12 mouse cellular contexts compared by ENCODE assay signal in the genomic region with DNA sequence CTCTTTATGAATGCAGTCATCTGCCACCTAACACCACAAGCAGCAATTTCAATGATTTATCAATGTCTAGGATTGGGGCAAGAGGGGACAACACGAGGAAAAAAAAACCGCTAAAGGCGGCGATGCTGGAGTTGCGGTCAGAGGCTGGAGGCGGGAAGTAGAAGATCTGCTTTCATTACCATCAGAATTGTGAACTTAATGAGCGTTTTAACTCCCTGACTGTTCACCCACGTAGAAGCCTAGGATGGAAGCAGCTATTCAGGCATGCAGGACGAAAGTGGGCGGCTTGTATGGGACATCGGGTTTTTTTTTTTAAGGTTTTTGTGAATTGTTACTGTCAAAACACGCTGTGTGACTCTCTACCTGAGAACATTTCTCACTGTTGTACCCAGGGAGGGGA. TPM values are rescaled to one million over a fixed set of nuclear protein-coding genes. Genes with fewer than 3 reads are reported as not detected.
A peak's percentile ranks its signal among the peaks of the same experiment; 100 is the strongest.
DNase-seq lines count a peak whose midpoint lies in the region; ATAC-seq lines count a peak whose summit lies in the region.
"Had no signal": no experiment of that assay in that cellular context is flagged by ENCODE, and none has a peak within 500 bp of the region (broad histone marks: within the 10 kb centered on the region; RNA-seq: fewer than 3 reads in every experiment).

No protein-coding gene starts in this region.

- peak; percentile 18 for DNase-seq in neural tube, embryonic 11.5 days (ENCODE audit: low spot score)
- DNase-seq in neural tube, embryonic 10.5 days (ENCODE audit: extremely low spot score, low spot score), result no peak
- DNase-seq in midbrain, embryonic 10.5 days (ENCODE audit: low spot score), result no peak
- peak; percentile 35 for DNase-seq in retina, postnatal 1 day
- no peak for DNase-seq in thymus, adult 18-20 months
- DNase-seq in MN1 (ENCODE audit: low spot score), result no peak
- DNase-seq: kidney, adult 18-20 months had no signal

- H3K9me3 ChIP-seq in neural tube, embryonic 11.5 days (ENCODE audit: control insufficient read depth, low read length), result no peaks in the 10 kb centered on the region
- H3K9me3 ChIP-seq in forebrain, embryonic 13.5 days (replicated peaks), result no peaks in the 10 kb centered on the region
- no peaks in the 10 kb centered on the region for H3K9me3 ChIP-seq in midbrain, embryonic 10.5 days (replicated peaks)
- H3K9me3 ChIP-seq: embryonic facial prominence, embryonic 12.5 days; liver, embryonic 12.5 days; stomach, embryonic 15.5 days had no signal

- H3K27me3 ChIP-seq in neural tube, embryonic 11.5 days (ENCODE audit: control insufficient read depth, insufficient read depth, low read length), result no peaks in the 10 kb centered on the region
- H3K27me3 ChIP-seq in forebrain, embryonic 13.5 days, result peaks cover 12% of the 10 kb centered on the region; the same call in 1 of the 2 replicates
- H3K27me3 ChIP-seq in midbrain, embryonic 10.5 days (ENCODE audit: low read depth, poor library complexity, severe bottlenecking), result peaks cover 3% of the 10 kb centered on the region
- H3K27me3 ChIP-seq: embryonic facial prominence, embryonic 12.5 days; stomach, embryonic 15.5 days had no signal

- no peak overlapping the region for H3K9ac ChIP-seq in neural tube, embryonic 11.5 days (ENCODE audit: low read length)
- no peak overlapping the region for H3K9ac ChIP-seq in forebrain, embryonic 13.5 days
- H3K9ac ChIP-seq: embryonic facial prominence, embryonic 12.5 days; liver, embryonic 12.5 days; stomach, embryonic 15.5 days had no signal

- H3K36me3 ChIP-seq in neural tube, embryonic 11.5 days (ENCODE audit: control insufficient read depth, insufficient read depth, low read length), result no peaks in the 10 kb centered on the region
- no peaks in the 10 kb centered on the region for H3K36me3 ChIP-seq in forebrain, embryonic 13.5 days (ENCODE audit: poor library complexity, severe bottlenecking)
- no peaks in the 10 kb centered on the region for H3K36me3 ChIP-seq in midbrain, embryonic 10.5 days
- H3K36me3 ChIP-seq: embryonic facial prominence, embryonic 12.5 days; liver, embryonic 12.5 days; stomach, embryonic 15.5 days had no signal

- 29% methylated on average over 12 of the region's 12 CpGs for WGBS in neural tube, embryonic 11.5 days
- WGBS in forebrain, embryonic 13.5 days, result 17% methylated on average over 12 of the region's 12 CpGs
- 42% methylated on average over 12 of the region's 12 CpGs for WGBS in midbrain, embryonic 10.5 days

- no peaks in the 10 kb centered on the region; the same call in 1 of the 2 replicates for H3K4me1 ChIP-seq in neural tube, embryonic 11.5 days (ENCODE audit: control insufficient read depth, insufficient read depth, low read length)
- H3K4me1 ChIP-seq in forebrain, embryonic 13.5 days, result peaks cover 15% of the 10 kb centered on the region
- peaks cover 9% of the 10 kb centered on the region for H3K4me1 ChIP-seq in midbrain, embryonic 10.5 days
- H3K4me1 ChIP-seq: liver, embryonic 12.5 days; stomach, embryonic 15.5 days had no signal

- no peak overlapping the region for H3K27ac ChIP-seq in neural tube, embryonic 11.5 days (ENCODE audit: low read depth, low read length)
- no peak overlapping the region for H3K27ac ChIP-seq in forebrain, embryonic 13.5 days
- no peak overlapping the region for H3K27ac ChIP-seq in midbrain, embryonic 10.5 days (replicated peaks)
- H3K27ac ChIP-seq: embryonic facial prominence, embryonic 12.5 days; left cerebral cortex, adult 2 months; liver, embryonic 12.5 days; stomach, embryonic 15.5 days had no signal

- H3K4me3 ChIP-seq in neural tube, embryonic 11.5 days (ENCODE audit: low read depth, low read length), result no peak overlapping the region
- H3K4me3 ChIP-seq in forebrain, embryonic 13.5 days, result no peak overlapping the region
- peak overlapping the region; percentile 11; the same call in 1 of the 2 replicates for H3K4me3 ChIP-seq in midbrain, embryonic 10.5 days
- H3K4me3 ChIP-seq: embryonic facial prominence, embryonic 12.5 days; left cerebral cortex, adult 2 months; liver, embryonic 12.5 days; stomach, embryonic 15.5 days had no signal

- 0 out of 2 replicates have a peak overlapping the region, but pooled peaks have one; percentile 20 for H3K4me2 ChIP-seq in neural tube, embryonic 11.5 days (ENCODE audit: low read depth)
- H3K4me2 ChIP-seq in forebrain, embryonic 13.5 days, result peak overlapping the region; percentile 24
- H3K4me2 ChIP-seq: embryonic facial prominence, embryonic 12.5 days; liver, embryonic 12.5 days; stomach, embryonic 15.5 days had no signal

- no peak for ATAC-seq in neural tube, embryonic 11.5 days (ENCODE audit: insufficient read depth, low FRiP score, low TSS enrichment)
- no peak for ATAC-seq in forebrain, embryonic 13.5 days
- ATAC-seq: liver, embryonic 12.5 days had no signal

RNA-seq across cellular contexts. Expression of gene Htr3b, which starts 3.5 kb away (rescaled TPM):
- 0.09 TPM in 1 of 2 replicates, not detected in the other for polyA plus RNA-seq in neural tube, embryonic 11.5 days (2014; fragmentation: Nextera tagmentation; extraction: Ambion mirVana)
- not detected in 2 replicates for polyA plus RNA-seq in forebrain, embryonic 13.5 days (2015; fragmentation: Nextera tagmentation; extraction: Ambion mirVana)
- 0.07 and 0.09 TPM in 2 replicates for polyA plus RNA-seq in midbrain, embryonic 10.5 days (2016; fragmentation: Nextera tagmentation; extraction: Ambion mirVana)
- polyA plus RNA-seq: liver, embryonic 12.5 days had no signal

RNA-seq across cellular contexts. Expression of gene Usp28, which starts 23.9 kb away (rescaled TPM):
- polyA plus RNA-seq in neural tube, embryonic 11.5 days (2014; fragmentation: Nextera tagmentation; extraction: Ambion mirVana), result 41.3 and 43.1 TPM in 2 replicates
- 33.5 and 39.0 TPM in 2 replicates for polyA plus RNA-seq in forebrain, embryonic 13.5 days (2015; fragmentation: Nextera tagmentation; extraction: Ambion mirVana)
- 53.3 and 55.7 TPM in 2 replicates for polyA plus RNA-seq in midbrain, embryonic 10.5 days (2016; fragmentation: Nextera tagmentation; extraction: Ambion mirVana)

RNA-seq across cellular contexts. Expression of gene Htr3a, which starts 50.4 kb away (rescaled TPM):
- 0.16 TPM in 1 of 2 replicates, not detected in the other for polyA plus RNA-seq in neural tube, embryonic 11.5 days (2014; fragmentation: Nextera tagmentation; extraction: Ambion mirVana)
- 1.9 and 2.0 TPM in 2 replicates for polyA plus RNA-seq in forebrain, embryonic 13.5 days (2015; fragmentation: Nextera tagmentation; extraction: Ambion mirVana)
- 0.20 and 0.25 TPM in 2 replicates for polyA plus RNA-seq in midbrain, embryonic 10.5 days (2016; fragmentation: Nextera tagmentation; extraction: Ambion mirVana)
- polyA plus RNA-seq: liver, embryonic 12.5 days had no signal

Comparison
In these comparisons a context has a peak if more than half of its experiments do, and no peak if none do; other contexts are left out.
1. DNase-seq: peak in neural tube, embryonic 11.5 days (single experiment) and retina, postnatal 1 day (single experiment); none in neural tube, embryonic 10.5 days (single experiment), midbrain, embryonic 10.5 days (single experiment), thymus, adult 18-20 months (0 of 2) and MN1 (single experiment).